Mouse (Mus musculus) neural tube, embryonic 15.5 days (tissue): ENCODE results near the gene Gm49387. TPM values are rescaled to one million over a fixed set of nuclear protein-coding genes. Genes with fewer than 3 reads are reported as not detected.
A peak's percentile ranks its signal among the peaks of the same experiment; 100 is the strongest.

Experiments used
- ATAC-seq: fragments of 200-750 bp; cut with Nextera tagmentation; 2 replicates; pipeline ENCODE4 v1.8.0; 2017; ENCODE audit warnings: mild to moderate bottlenecking, moderate TSS enrichment, moderate library complexity; ENCODE audit not compliant: low FRiP score
- H3K27ac ChIP-seq: fragments of 300-500 bp; sonication (generic); replicated peaks from 2 replicates; pipeline ENCODE4 v1.5.1; 2015; ENCODE audit warnings: mild to moderate bottlenecking, inconsistent platforms
- H3K27me3 ChIP-seq: fragments of 300-500 bp; sonication (generic); replicated peaks from 2 replicates; pipeline ENCODE4 v1.6.1; 2015; ENCODE audit warnings: inconsistent platforms
- H3K36me3 ChIP-seq: fragments of 300-500 bp; sonication (generic); 2 replicates; pipeline ENCODE4 v1.6.1; 2015; ENCODE audit warnings: inconsistent platforms
- H3K4me1 ChIP-seq: fragments of 300-500 bp; sonication (generic); 2 replicates; pipeline ENCODE4 v1.6.1; 2015; ENCODE audit warnings: inconsistent platforms
- H3K4me2 ChIP-seq: fragments of 300-500 bp; sonication (generic); 2 replicates; pipeline ENCODE4 v1.6.1; 2015; ENCODE audit warnings: inconsistent platforms, mild to moderate bottlenecking, moderate library complexity
- H3K4me3 ChIP-seq: fragments of 300-500 bp; sonication (generic); replicated peaks from 2 replicates; pipeline ENCODE4 v1.5.1; 2015; ENCODE audit warnings: mild to moderate bottlenecking, inconsistent platforms
- H3K9ac ChIP-seq: fragments of 300-500 bp; sonication (generic); replicated peaks from 2 replicates; pipeline ENCODE4 v1.6.1; 2015; ENCODE audit warnings: mild to moderate bottlenecking, inconsistent platforms
- H3K9me3 ChIP-seq: fragments of 300-500 bp; sonication (generic); replicated peaks from 2 replicates; pipeline ENCODE4 v1.6.1; 2016; ENCODE audit warnings: inconsistent platforms
- whole genome bisulfite sequencing: fragments of 180-500 bp; shearing (Covaris S2); methylation state at CpG from one replicate; pipeline ENCODE4 v1.1.7; 2015; ENCODE audit warnings: mixed read lengths; 5-methylcytosine and 5-hydroxymethylcytosine counted together
- polyA plus RNA-seq: library from polyadenylated mRNA; unstranded; fragments of >200 nt; fragmentation: Nextera tagmentation; extraction: Ambion mirVana; gene quantifications from 2 replicates; pipeline ENCODE4 v1.2.1, GENCODE M21; 2015

Gm49387 gene
- polyA plus RNA-seq, 1 experiment from 2014 or later: 0.59 TPM

GRCm38 (mm10) chr14:31586451-31586850, 54.2 kb downstream of the Gm49387 start:
- Histone ChIP-seq H3K9ac (no peak overlapping the region), H3K4me1 (no peaks in the 10 kb centered on the region), H3K27ac (no peak overlapping the region), H3K4me2 (no peak overlapping the region), H3K4me3 (no peak overlapping the region), H3K9me3 (no peaks in the 10 kb centered on the region), H3K27me3 (no peaks in the 10 kb centered on the region), H3K36me3 (no peaks in the 10 kb centered on the region)
- WGBS: 88% methylated on average over 8 of the region's 8 CpGs
- no peak for ATAC-seq

GRCm38 (mm10) chr14:31583082-31583481, 57.6 kb downstream of the Gm49387 start:
- no peak overlapping the region for H3K4me2 ChIP-seq
- no peak for ATAC-seq
- no peak overlapping the region for H3K9ac ChIP-seq
- H3K9me3 ChIP-seq: no peaks in the 10 kb centered on the region
- H3K27ac ChIP-seq: no peak overlapping the region
- no peaks in the 10 kb centered on the region for H3K36me3 ChIP-seq
- 88% methylated on average over 9 of the region's 9 CpGs for WGBS
- H3K27me3 ChIP-seq: no peaks in the 10 kb centered on the region
- H3K4me1 ChIP-seq: no peaks in the 10 kb centered on the region
- no peak overlapping the region for H3K4me3 ChIP-seq

- no peak overlapping the region for H3K9ac ChIP-seq
- no peak overlapping the region for H3K27ac ChIP-seq
- no peaks in the 10 kb centered on the region for H3K36me3 ChIP-seq
- ATAC-seq: no peak
- no peaks in the 10 kb centered on the region for H3K4me1 ChIP-seq
- H3K9me3 ChIP-seq: no peaks in the 10 kb centered on the region
- H3K4me2 ChIP-seq: no peak overlapping the region
- 54% methylated on average over 9 of the region's 9 CpGs for WGBS
- H3K27me3 ChIP-seq: no peaks in the 10 kb centered on the region
- H3K4me3 ChIP-seq: no peak overlapping the region
Observed at GRCm38 (mm10) chr14:31577966-31578735, 62.5 kb downstream of the Gm49387 start.

GRCm38 (mm10) chr14:31576846-31577697, 63.6 kb downstream of the Gm49387 start:
- no peaks in the 10 kb centered on the region for H3K27me3 ChIP-seq
- H3K4me2 ChIP-seq: no peak overlapping the region
- no peak overlapping the region for H3K9ac ChIP-seq
- H3K27ac ChIP-seq: no peak overlapping the region
- no peaks in the 10 kb centered on the region for H3K4me1 ChIP-seq
- ATAC-seq: no peak
- no peaks in the 10 kb centered on the region for H3K9me3 ChIP-seq
- WGBS: 63% methylated on average over 10 of the region's 10 CpGs
- no peak overlapping the region for H3K4me3 ChIP-seq
- H3K36me3 ChIP-seq: no peaks in the 10 kb centered on the region

- WGBS: 82% methylated on average over 9 of the region's 9 CpGs
- Histone ChIP-seq H3K9me3 (no peaks in the 10 kb centered on the region), H3K36me3 (no peaks in the 10 kb centered on the region), H3K4me3 (no peak overlapping the region), H3K27me3 (no peaks in the 10 kb centered on the region), H3K4me1 (no peaks in the 10 kb centered on the region), H3K4me2 (no peak overlapping the region), H3K9ac (no peak overlapping the region), H3K27ac (no peak overlapping the region)
- ATAC-seq: no peak
Observed at GRCm38 (mm10) chr14:31575866-31576265, 64.8 kb downstream of the Gm49387 start.

- H3K4me1 ChIP-seq: no peaks in the 10 kb centered on the region
- H3K36me3 ChIP-seq: no peaks in the 10 kb centered on the region
- no peak overlapping the region for H3K4me3 ChIP-seq
- H3K4me2 ChIP-seq: no peak overlapping the region
- no peaks in the 10 kb centered on the region for H3K9me3 ChIP-seq
- no peak for ATAC-seq
- H3K27ac ChIP-seq: no peak overlapping the region
- H3K27me3 ChIP-seq: no peaks in the 10 kb centered on the region
- no peak overlapping the region for H3K9ac ChIP-seq
- WGBS: 94% methylated on average over 18 of the region's 18 CpGs
Observed at GRCm38 (mm10) chr14:31574903-31575665, 65.6 kb downstream of the Gm49387 start.

GRCm38 (mm10) chr14:31572561-31573175, 68.0 kb downstream of the Gm49387 start:
- no peak for ATAC-seq

GRCm38 (mm10) chr14:31571419-31571818, 69.3 kb downstream of the Gm49387 start:
- H3K4me2 ChIP-seq: no peak overlapping the region
- no peaks in the 10 kb centered on the region for H3K36me3 ChIP-seq
- H3K9me3 ChIP-seq: no peaks in the 10 kb centered on the region
- no peak overlapping the region for H3K27ac ChIP-seq
- no peaks in the 10 kb centered on the region for H3K4me1 ChIP-seq
- H3K9ac ChIP-seq: no peak overlapping the region
- no peak for ATAC-seq
- H3K4me3 ChIP-seq: no peak overlapping the region
- no peaks in the 10 kb centered on the region for H3K27me3 ChIP-seq
- WGBS: 91% methylated on average over 5 of the region's 5 CpGs

More at GRCm38 (mm10) chr14:31572561-31573175, 68.0 kb downstream of the Gm49387 start:
- Histone ChIP-seq H3K4me1 (no peaks in the 10 kb centered on the region), H3K9me3 (no peaks in the 10 kb centered on the region), H3K27me3 (no peaks in the 10 kb centered on the region), H3K4me2 (no peak overlapping the region), H3K27ac (no peak overlapping the region), H3K36me3 (no peaks in the 10 kb centered on the region), H3K9ac (no peak overlapping the region), H3K4me3 (no peak overlapping the region)
- WGBS: 73% methylated on average over 9 of the region's 9 CpGs

GRCm38 (mm10) chr14:31570131-31570951, 70.3 kb downstream of the Gm49387 start:
- H3K27ac ChIP-seq: no peak overlapping the region
- H3K4me1 ChIP-seq: no peaks in the 10 kb centered on the region
- no peaks in the 10 kb centered on the region for H3K27me3 ChIP-seq
- no peaks in the 10 kb centered on the region for H3K9me3 ChIP-seq
- WGBS: 78% methylated on average over 6 of the region's 6 CpGs
- no peak overlapping the region for H3K9ac ChIP-seq
- H3K4me3 ChIP-seq: no peak overlapping the region
- no peaks in the 10 kb centered on the region for H3K36me3 ChIP-seq
- no peak overlapping the region for H3K4me2 ChIP-seq
- no peak for ATAC-seq

- ATAC-seq: peak; percentile 38; the same call in 1 of the 2 replicates
- 46% methylated on average over 7 of the region's 7 CpGs for WGBS
- H3K36me3 ChIP-seq: no peaks in the 10 kb centered on the region
- no peaks in the 10 kb centered on the region for H3K27me3 ChIP-seq
- H3K27ac ChIP-seq: no peak overlapping the region
- no peaks in the 10 kb centered on the region for H3K4me1 ChIP-seq
- H3K9ac ChIP-seq: no peak overlapping the region
- no peak overlapping the region for H3K4me3 ChIP-seq
- no peak overlapping the region for H3K4me2 ChIP-seq
- H3K9me3 ChIP-seq: no peaks in the 10 kb centered on the region
Observed at GRCm38 (mm10) chr14:31569151-31569631, 71.5 kb downstream of the Gm49387 start.
